Mouse (Mus musculus) MEL (cell line): ENCODE data around the gene Syt9. TPM values are rescaled to one million over a fixed set of nuclear protein-coding genes. Genes with fewer than 3 reads are reported as not detected.

ENCODE experiments used
- DNase-seq: peaks from one replicate; pipeline ENCODE4 v3.0.0; 2011; ENCODE audit warnings: low read depth, low spot score
- H3K27ac ChIP-seq: 2 replicates; pipeline ENCODE4 v1.5.1; 2012; ENCODE audit warnings: low read depth, mild to moderate bottlenecking, control low read depth, low read length, moderate library complexity; ENCODE audit not compliant: control insufficient read depth
- H3K27me3 ChIP-seq, 2 experiments: fragments of 150-350 bp in 1 of 2; sonication (generic) in 1 of 2; 2 replicates each; pipeline ENCODE4 v1.6.1; 2012; ENCODE audit warnings: low read length in 2 of 2, mild to moderate bottlenecking in 2 of 2, improper control_type of control experiment in 1 of 2, moderate library complexity in 1 of 2; ENCODE audit not compliant: insufficient read depth in 2 of 2, control insufficient read depth in 1 of 2
- H3K36me3 ChIP-seq, 2 experiments: 2 replicates each; pipeline ENCODE4 v1.6.1; 2012 to 2014; ENCODE audit warnings: low read length in 2 of 2, improper control_type of control experiment in 1 of 2, inconsistent platforms in 1 of 2, mild to moderate bottlenecking in 1 of 2; ENCODE audit not compliant: insufficient read depth in 2 of 2, control insufficient read depth in 1 of 2
- H3K4me1 ChIP-seq, 2 experiments: fragments of 150-350 bp in 1 of 2; sonication (generic) in 1 of 2; 2 replicates each; pipeline ENCODE4 v1.6.1; 2012; ENCODE audit warnings: low read length in 2 of 2, improper control_type of control experiment in 1 of 2, mild to moderate bottlenecking in 1 of 2; ENCODE audit not compliant: insufficient read depth in 2 of 2, control insufficient read depth in 1 of 2
- H3K4me3 ChIP-seq, 2 experiments: fragments of 150-350 bp in 1 of 2; sonication (generic) in 1 of 2; 2 replicates each; pipeline ENCODE4 v1.5.1; 2012; ENCODE audit warnings: low read depth in 2 of 2, low read length in 2 of 2, mild to moderate bottlenecking in 2 of 2, moderate library complexity in 2 of 2, control low read depth in 1 of 2, improper control_type of control experiment in 1 of 2; ENCODE audit not compliant: control insufficient read depth in 1 of 2, insufficient read depth in 1 of 2
- H3K79me2 ChIP-seq: 2 replicates; pipeline ENCODE4 v1.6.1; 2012; ENCODE audit warnings: mild to moderate bottlenecking, low read length, moderate library complexity; ENCODE audit not compliant: control insufficient read depth, poor library complexity, insufficient read depth
- H3K9ac ChIP-seq: 2 replicates; pipeline ENCODE4 v1.6.1; 2012; ENCODE audit warnings: low read depth, mild to moderate bottlenecking, control low read depth, low read length, moderate library complexity; ENCODE audit not compliant: control insufficient read depth, poor library complexity, severe bottlenecking
- H3K9me3 ChIP-seq: fragments of 150-350 bp; sonication (generic); replicated peaks from 2 replicates; pipeline ENCODE4 v1.6.1; 2012; ENCODE audit warnings: mild to moderate bottlenecking, low read length, improper control_type of control experiment, moderate library complexity; ENCODE audit not compliant: insufficient read depth
- CHD1 ChIP-seq: IDR thresholded peaks from 2 replicates; pipeline ENCODE4 v1.6.1; 2012; ENCODE audit warnings: low read depth, mild to moderate bottlenecking, inconsistent platforms, low read length, improper control_type of control experiment
- E2F4 ChIP-seq: IDR thresholded peaks from 2 replicates; pipeline ENCODE4 v1.6.1; 2011; ENCODE audit warnings: low read depth, low read length, improper control_type of control experiment, borderline replicate concordance
- EP300 ChIP-seq, 2 experiments: IDR thresholded peaks; 2 replicates each; pipeline ENCODE4 v1.6.1; 2011; ENCODE audit warnings: improper control_type of control experiment in 2 of 2, low read length in 2 of 2, low read depth in 1 of 2, mild to moderate bottlenecking in 1 of 2
- ETS1 ChIP-seq: IDR thresholded peaks from 2 replicates; pipeline ENCODE4 v1.6.1; 2012; ENCODE audit warnings: low read depth, mild to moderate bottlenecking, inconsistent platforms, low read length, improper control_type of control experiment, moderate library complexity
- GATA1 ChIP-seq: IDR thresholded peaks from 2 replicates; pipeline ENCODE4 v1.6.1; 2011; ENCODE audit warnings: low read depth, low read length, improper control_type of control experiment
- HCFC1 ChIP-seq: IDR thresholded peaks from 2 replicates; pipeline ENCODE4 v1.6.1; 2012; ENCODE audit warnings: low read depth, mild to moderate bottlenecking, inconsistent platforms, low read length, improper control_type of control experiment, moderate library complexity
- KAT2A ChIP-seq: conservative IDR thresholded peaks from 2 replicates; pipeline ENCODE4 v1.6.1; 2012; ENCODE audit warnings: low read depth, low read length, improper control_type of control experiment, inconsistent platforms
- MEF2A ChIP-seq: IDR thresholded peaks from 2 replicates; pipeline ENCODE4 v1.6.1; 2014; ENCODE audit warnings: low read depth, mild to moderate bottlenecking, inconsistent platforms, low read length, improper control_type of control experiment; ENCODE audit not compliant: poor library complexity, insufficient replicate concordance, severe bottlenecking; ENCODE audit errors: extremely low read depth
- MYB ChIP-seq: IDR thresholded peaks from 2 replicates; pipeline ENCODE4 v1.6.1; 2011; ENCODE audit warnings: mild to moderate bottlenecking, low read depth, low read length, improper control_type of control experiment
- NELFE ChIP-seq: IDR thresholded peaks from 2 replicates; pipeline ENCODE4 v1.6.1; 2011; ENCODE audit warnings: low read depth, low read length, improper control_type of control experiment
- SIN3A ChIP-seq: IDR thresholded peaks from 2 replicates; pipeline ENCODE4 v1.6.1; 2012; ENCODE audit warnings: low read length, improper control_type of control experiment, inconsistent platforms
- SMC3 ChIP-seq: IDR thresholded peaks from 2 replicates; pipeline ENCODE4 v1.6.1; 2011; ENCODE audit warnings: low read depth, low read length, improper control_type of control experiment
- TAL1 ChIP-seq: IDR thresholded peaks from 2 replicates; pipeline ENCODE4 v1.6.1; 2012; ENCODE audit warnings: mild to moderate bottlenecking, inconsistent platforms, low read length, moderate library complexity, mixed read lengths
- TBP ChIP-seq: IDR thresholded peaks from 2 replicates; pipeline ENCODE4 v1.8.0; 2011; ENCODE audit warnings: low read depth, low read length, improper control_type of control experiment
- USF2 ChIP-seq, 2 experiments: IDR thresholded peaks; 2 replicates each; pipeline ENCODE4 v1.6.1; 2011 to 2012; ENCODE audit warnings: improper control_type of control experiment in 2 of 2, low read length in 2 of 2, borderline replicate concordance in 1 of 2, inconsistent platforms in 1 of 2, low read depth in 1 of 2, mild to moderate bottlenecking in 1 of 2; ENCODE audit not compliant: insufficient read depth in 1 of 2
- ZNF384 ChIP-seq: IDR thresholded peaks from 2 replicates; pipeline ENCODE4 v1.6.1; 2012; ENCODE audit warnings: low read depth, mild to moderate bottlenecking, inconsistent platforms, low read length, improper control_type of control experiment
- polyA plus RNA-seq, 2 experiments: library from polyadenylated mRNA; stranded (reverse) in 1 of 2; unstranded in 1 of 2; fragments of >175 nt in 1 of 2; fragments of >200 nt in 1 of 2; gene quantifications; 2 replicates each; pipeline versions ENCODE4 v1.2.1 to v1.2.4; 2012; ENCODE audit warnings: low replicate concordance in 2 of 2, low read depth in 1 of 2; ENCODE audit not compliant: insufficient read length in 2 of 2, insufficient read depth in 1 of 2, missing spikeins in 1 of 2
- total RNA-seq: library from RNA; depleted of rRNA; stranded (reverse); fragments of 300-350 nt; gene quantifications from 2 replicates; pipeline ENCODE4 v1.2.3, GENCODE M21; 2012

Syt9 gene
- total and polyA plus RNA-seq, 3 experiments: not detected

GRCm38 (mm10) chr7:107592641-107593040 is 222.1 kb downstream of the Syt9 start:
- TF ChIP-seq MEF2A (no peak), KAT2A (no peak), SMC3 (no peak), SIN3A (no peak)
- H3K4me1 ChIP-seq: no peaks in the 10 kb centered on the region

GRCm38 (mm10) chr7:107593904-107594303 is 223.4 kb downstream of the Syt9 start:
- Histone ChIP-seq H3K4me3 (no peak overlapping the region), H3K9me3 (no peaks in the 10 kb centered on the region), H3K27ac (no peak overlapping the region), H3K36me3 (no peaks in the 10 kb centered on the region), H3K79me2 (no peaks in the 10 kb centered on the region), H3K9ac (no peak overlapping the region)
- DNase-seq: no peak
- TF ChIP-seq ETS1 (no peak), EP300 (IDR thresholded peaks at IDR 0.05; ENCODE audit: low read depth in 1 of 2, low read length in 2 of 2) (no peak), ZNF384 (no peak)
- TF ChIP-seq, all 39 proteins: peak for 0
- Histone ChIP-seq H3K27me3 (no peaks in the 10 kb centered on the region), H3K4me1 (no peaks in the 10 kb centered on the region)

More at GRCm38 (mm10) chr7:107592641-107593040, 222.1 kb downstream of the Syt9 start:
- Histone ChIP-seq H3K9me3 (no peaks in the 10 kb centered on the region), H3K9ac (no peak overlapping the region), H3K79me2 (no peaks in the 10 kb centered on the region), H3K36me3 (no peaks in the 10 kb centered on the region), H3K27ac (no peak overlapping the region), H3K27me3 (no peaks in the 10 kb centered on the region), H3K4me3 (no peak overlapping the region)
- DNase-seq: no peak

GRCm38 (mm10) chr7:107594325-107594856 is 223.9 kb downstream of the Syt9 start:
- Histone ChIP-seq H3K9ac (no peak overlapping the region), H3K27ac (no peak overlapping the region)
- no peak for DNase-seq

More at GRCm38 (mm10) chr7:107594325-107594856, 223.9 kb downstream of the Syt9 start:
- Histone ChIP-seq H3K36me3 (no peaks in the 10 kb centered on the region), H3K27me3 (no peaks in the 10 kb centered on the region), H3K4me3 (no peak overlapping the region), H3K4me1 (no peaks in the 10 kb centered on the region), H3K9me3 (no peaks in the 10 kb centered on the region), H3K79me2 (no peaks in the 10 kb centered on the region)
- no peak for TF ChIP-seq HCFC1
- no peak for TF ChIP-seq GATA1
- no peak for TF ChIP-seq TAL1
- no peak for TF ChIP-seq USF2 (IDR thresholded peaks at IDR 0.05; ENCODE audit: borderline replicate concordance in 1 of 2, insufficient read depth in 1 of 2, low read depth in 1 of 2, low read length in 2 of 2)
- TF ChIP-seq TBP: no peak
- no peak for TF ChIP-seq CHD1
- no peak for TF ChIP-seq NELFE
- no peak for TF ChIP-seq MYB
- no peak for TF ChIP-seq SMC3
- no peak for TF ChIP-seq E2F4
